Comparison of ENCODE assay signal across 10 mouse cellular contexts in the genomic region with DNA sequence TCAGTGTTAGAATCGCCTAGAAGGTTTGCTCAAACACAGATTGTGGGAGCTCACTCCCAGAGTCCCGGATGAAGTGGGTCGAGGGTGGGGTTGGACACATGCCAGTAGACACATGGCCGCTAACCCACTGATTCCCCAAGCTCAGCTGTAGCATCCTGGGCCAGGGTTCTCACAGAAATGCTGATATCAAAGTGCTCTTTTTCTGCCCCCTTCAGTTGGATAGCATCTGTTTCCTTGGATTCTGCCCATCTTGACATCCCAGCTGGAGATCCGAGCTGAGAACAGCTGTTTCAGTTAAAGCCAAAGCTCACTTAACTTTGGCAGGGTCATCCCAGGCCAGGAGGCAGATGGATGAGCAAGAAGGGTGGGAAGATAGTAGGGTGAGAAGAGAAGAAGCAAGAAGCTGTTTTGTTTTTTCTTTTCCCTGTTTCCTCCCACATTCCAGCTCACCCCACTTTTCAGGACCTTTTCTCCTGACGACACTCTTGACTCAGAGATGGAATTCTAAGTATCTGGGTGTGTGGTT. TPM values are rescaled to one million over a fixed set of nuclear protein-coding genes. Genes with fewer than 3 reads are reported as not detected.
A peak's percentile ranks its signal among the peaks of the same experiment; 100 is the strongest.
DNase-seq lines count a peak whose midpoint lies in the region; ATAC-seq lines count a peak whose summit lies in the region.
"Had no signal": no experiment of that assay in that cellular context is flagged by ENCODE, and none has a peak within 500 bp of the region (broad histone marks: within the 10 kb centered on the region; RNA-seq: fewer than 3 reads in every experiment).

No protein-coding gene starts in this region.

- H3K27me3 ChIP-seq in heart, embryonic 10.5 days (ENCODE audit: insufficient read depth, poor library complexity, severe bottlenecking), result no peaks in the 10 kb centered on the region
- H3K27me3 ChIP-seq: CH12.LX; neural tube, embryonic 13.5 days had no signal

- no peaks in the 10 kb centered on the region for H3K36me3 ChIP-seq in heart, embryonic 10.5 days
- H3K36me3 ChIP-seq: neural tube, embryonic 13.5 days had no signal

- intact Hi-C loops in gastrocnemius, postnatal 14 days (cut with DNase I; ENCODE audit: low total_unique reads), result no loop called here

- no peaks in the 10 kb centered on the region for H3K9me3 ChIP-seq in heart, embryonic 10.5 days
- H3K9me3 ChIP-seq: neural tube, embryonic 13.5 days had no signal

- H3K4me1 ChIP-seq in heart, embryonic 10.5 days, result no peaks in the 10 kb centered on the region
- H3K4me1 ChIP-seq: neural tube, embryonic 13.5 days had no signal

- DNase-seq in heart, adult 11 months, result peak; percentile 97
- no peak for DNase-seq in heart, embryonic 10.5 days (ENCODE audit: low spot score)
- DNase-seq in 416B (ENCODE audit: low read depth) (peak; percentile 0), liver (no peak)
- peak; percentile 68 for DNase-seq in gastrocnemius, postnatal 14 days
- DNase-seq in layer of hippocampus, postnatal 10 days (ENCODE audit: low spot score in 2 of 2), result peak; percentile 41 to 54
- peak; percentile 43 to 64 for DNase-seq in right cerebral cortex, postnatal 10 days (ENCODE audit: low spot score in 2 of 2)

- H3K27ac ChIP-seq in heart, embryonic 10.5 days, result no peak overlapping the region
- H3K27ac ChIP-seq: neural tube, embryonic 13.5 days had no signal

- no peak for ATAC-seq in megakaryocyte-erythroid progenitor cell, adult 5-6 weeks (replicated peaks; ENCODE audit: low FRiP score, low TSS enrichment, poor library complexity, severe bottlenecking)

- H3K4me3 ChIP-seq in heart, embryonic 10.5 days, result no peak overlapping the region
- H3K4me3 ChIP-seq: neural tube, embryonic 13.5 days had no signal

- 57% methylated on average over 6 of the region's 6 CpGs for WGBS in heart, embryonic 10.5 days

RNA-seq across cellular contexts. Expression of gene Erg28, which starts 31.5 kb away (rescaled TPM):
- 109 and 114 TPM in 2 replicates for polyA plus RNA-seq in heart, embryonic 10.5 days (2016; fragmentation: Nextera tagmentation; extraction: Ambion mirVana)
- total RNA-seq in gastrocnemius, postnatal 14 days (2021), result 1 to 10 TPM; 4.1 to 7.2 TPM
- total RNA-seq in layer of hippocampus, postnatal 10 days (2021), result 10 to 100 TPM; 70.3 to 73.2 TPM
- 61.2 and 68.7 TPM in 2 replicates for total RNA-seq in megakaryocyte-erythroid progenitor cell, adult 5-6 weeks (2014; fragmentation: Nextera tagmentation)
- total RNA-seq in megakaryocyte-erythroid progenitor cell, adult 5-6 weeks (2017), result 75.0 and 82.7 TPM in 2 replicates

RNA-seq across cellular contexts. Expression of gene Ttll5, which starts 31.6 kb away (rescaled TPM):
- 14.9 and 18.1 TPM in 2 replicates for polyA plus RNA-seq in heart, embryonic 10.5 days (2016; fragmentation: Nextera tagmentation; extraction: Ambion mirVana)
- total RNA-seq in gastrocnemius, postnatal 14 days (2021), result 1 to 10 TPM; 7.8 to 8.2 TPM
- total RNA-seq in layer of hippocampus, postnatal 10 days (2021), result 10 to 100 TPM; 40.3 to 41.3 TPM
- 31.2 and 32.1 TPM in 2 replicates for total RNA-seq in megakaryocyte-erythroid progenitor cell, adult 5-6 weeks (2014; fragmentation: Nextera tagmentation)
- total RNA-seq in megakaryocyte-erythroid progenitor cell, adult 5-6 weeks (2017), result 23.2 and 27.6 TPM in 2 replicates

RNA-seq across cellular contexts. Expression of gene Flvcr2, which starts 46.5 kb away (rescaled TPM):
- 4.9 and 7.8 TPM in 2 replicates for polyA plus RNA-seq in heart, embryonic 10.5 days (2016; fragmentation: Nextera tagmentation; extraction: Ambion mirVana)
- total RNA-seq in gastrocnemius, postnatal 14 days (2021), result 1 to 10 TPM; 1.4 to 3.0 TPM
- 1 to 10 TPM; 2.8 to 3.0 TPM for total RNA-seq in layer of hippocampus, postnatal 10 days (2021)
- not detected in 2 replicates for total RNA-seq in megakaryocyte-erythroid progenitor cell, adult 5-6 weeks (2014; fragmentation: Nextera tagmentation)
- total RNA-seq in megakaryocyte-erythroid progenitor cell, adult 5-6 weeks (2017), result not detected in 2 replicates

Comparison
In these comparisons a context has a peak if more than half of its experiments do, and no peak if none do; other contexts are left out.
1. DNase-seq: peak in heart, adult 11 months (single experiment), 416B (single experiment), gastrocnemius, postnatal 14 days (single experiment), layer of hippocampus, postnatal 10 days (2 of 2) and right cerebral cortex, postnatal 10 days (2 of 2); none in heart, embryonic 10.5 days (single experiment) and liver (single experiment).
2. RNA of gene Erg28, which starts 31.5 kb away (total RNA-seq): 61.2 to 82.7 TPM in megakaryocyte-erythroid progenitor cell, adult 5-6 weeks and 70.3 to 73.2 TPM in layer of hippocampus, postnatal 10 days; 4.1 to 7.2 TPM in gastrocnemius, postnatal 14 days; every median in the first group is over 4 times any median in the second.